Mouse (Mus musculus) layer of hippocampus, postnatal 14 days (tissue): ENCODE measurements at regions not wholly inside any gene's neighbourhood (a gene's known extent, or its start where the extent isn't known, plus 50 kb on each side); places are given as distances from the start of the nearest gene placed in this dataset.
"Not testable (repeated sequence)": the region's sequence is repeated elsewhere in the genome, so short reads cannot be mapped to it uniquely, and the experiment has no call there.

Experiments
- DNase-seq, 2 experiments: peaks; one replicate each; pipeline ENCODE4 v3.0.0; 2021 to 2022; ENCODE audit warnings: low spot score in 2 of 2, mixed read lengths in 1 of 2

DNA sequence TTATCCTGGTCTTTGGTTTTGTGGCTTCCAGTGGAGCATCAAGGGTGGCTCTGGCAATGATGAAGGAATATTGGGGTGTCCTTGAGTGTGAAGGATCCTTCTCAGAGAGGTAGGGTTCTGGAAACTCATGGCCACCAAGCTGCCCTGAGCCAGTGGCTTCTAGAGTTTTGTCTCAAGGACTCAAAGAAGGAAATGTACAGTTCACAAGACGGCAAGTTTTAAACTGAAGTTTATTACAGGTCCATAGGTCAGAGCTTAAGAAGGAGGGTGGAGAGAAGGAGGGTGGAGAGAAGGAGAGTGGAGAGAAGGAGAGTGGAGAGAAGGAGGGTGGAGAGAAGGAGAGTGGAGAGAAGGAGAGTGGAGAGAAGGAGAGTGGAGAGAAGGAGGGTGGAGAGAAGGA, 178.0 kb downstream of the Wdr11 start:
- not testable (repeated sequence) for DNase-seq

DNA sequence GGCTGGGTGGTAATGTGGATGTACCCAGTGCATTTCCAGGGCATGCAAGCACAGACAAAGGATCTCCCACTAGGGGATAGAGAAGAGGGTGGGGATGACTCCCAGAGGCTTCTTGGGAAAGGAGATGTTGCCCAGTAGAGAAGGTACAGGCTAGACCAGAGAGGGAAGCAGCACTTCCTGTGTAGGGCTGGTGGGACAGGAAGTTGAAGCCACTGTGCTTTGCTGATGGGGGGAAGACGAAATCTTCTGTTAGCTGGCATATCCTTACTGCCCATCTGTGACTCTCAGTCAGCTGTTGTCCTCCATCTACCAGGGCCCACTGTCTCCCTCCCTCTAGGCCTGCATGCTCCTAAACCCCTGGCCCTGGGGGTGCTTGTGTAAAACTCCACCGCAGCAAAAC, 180.2 kb downstream of the Wdr11 start:
- DNase-seq, result no peak

DNA sequence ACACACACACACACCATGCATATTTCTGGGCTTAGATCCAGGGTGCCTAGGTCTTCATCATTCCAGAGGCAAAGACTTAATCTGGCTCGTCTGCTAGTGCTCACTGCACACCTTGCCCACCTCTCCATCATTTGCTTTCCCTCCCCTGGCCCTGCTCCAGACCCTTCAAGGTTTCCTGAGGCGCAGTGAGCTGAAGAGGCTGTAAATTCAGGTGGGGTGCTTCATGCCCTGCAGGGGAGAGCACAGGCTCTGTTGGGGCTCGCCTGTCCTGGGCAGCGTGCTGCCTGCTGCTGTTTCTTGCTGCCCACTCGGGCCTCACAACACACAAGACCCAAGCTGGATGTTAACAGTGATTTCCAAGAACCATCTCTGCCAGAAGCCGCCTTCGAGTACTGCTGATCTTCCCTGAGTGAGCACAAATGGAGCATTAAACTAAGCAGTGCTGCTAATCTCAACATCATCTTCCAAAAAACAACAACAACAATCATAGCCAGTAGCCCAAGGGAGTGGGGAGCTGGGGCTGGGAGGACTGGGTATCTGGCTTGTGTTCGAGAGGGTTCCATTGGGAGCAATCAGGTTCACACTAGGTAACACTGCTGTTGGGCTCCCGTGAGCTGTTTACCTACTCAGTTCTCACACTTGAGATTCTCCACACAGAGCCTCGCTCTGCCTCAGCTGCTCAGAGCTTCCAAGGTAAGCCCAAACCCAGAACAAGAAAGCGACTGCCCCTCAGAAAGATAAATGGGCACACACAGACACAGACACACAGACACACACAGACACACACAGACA, 181.1 kb downstream of the Wdr11 start:
- no peak for DNase-seq

DNA sequence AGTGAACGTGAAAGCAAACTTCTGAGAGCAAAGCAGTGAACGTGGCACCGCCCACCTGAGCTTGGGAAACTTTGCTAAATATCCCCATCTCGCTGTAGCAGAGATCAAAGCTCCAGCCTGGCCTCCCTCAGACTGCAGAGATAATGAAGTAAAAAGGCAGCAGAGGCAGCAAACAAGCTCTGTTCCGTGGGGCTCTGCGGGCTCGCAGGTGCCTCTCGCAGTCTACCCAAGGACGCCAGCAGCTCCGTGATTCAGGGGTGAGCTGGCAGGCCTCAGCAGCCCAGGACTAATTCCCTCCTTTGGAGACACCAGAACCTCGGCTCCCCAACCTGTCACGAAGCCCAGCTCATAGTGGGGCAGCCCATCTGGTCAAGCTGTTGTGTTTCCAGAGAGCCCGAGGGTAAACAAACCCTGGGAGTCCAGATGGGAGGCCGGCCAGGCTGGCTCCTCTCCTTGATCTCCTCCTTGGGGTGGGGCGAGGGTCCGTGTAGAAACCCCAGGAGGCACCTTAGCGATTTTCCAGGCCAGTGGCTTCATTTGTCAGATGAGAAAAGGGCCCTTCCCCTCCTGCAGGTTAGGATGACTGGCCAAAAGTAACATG, 182.7 kb downstream of the Wdr11 start:
- no peak for DNase-seq

DNA sequence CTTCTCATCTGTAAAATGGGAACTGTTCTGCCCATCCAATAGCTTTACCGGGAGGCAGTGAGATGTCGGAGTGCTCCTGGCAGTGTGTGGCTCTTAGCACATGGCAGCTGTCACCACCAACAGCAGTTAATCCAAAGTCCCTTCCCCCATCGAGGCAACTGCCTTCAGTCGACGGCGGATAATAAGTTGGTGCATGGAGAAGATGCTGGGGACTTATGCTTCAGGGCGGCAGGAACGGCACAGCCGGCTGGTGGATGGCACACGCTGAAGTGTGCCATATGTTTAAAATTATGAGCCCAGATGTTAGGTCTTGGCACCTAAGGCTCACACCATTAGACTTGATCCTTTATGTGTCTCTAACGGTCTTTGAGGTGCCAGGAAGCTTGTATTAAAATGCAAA, 183.5 kb downstream of the Wdr11 start:
- DNase-seq, result no peak

DNA sequence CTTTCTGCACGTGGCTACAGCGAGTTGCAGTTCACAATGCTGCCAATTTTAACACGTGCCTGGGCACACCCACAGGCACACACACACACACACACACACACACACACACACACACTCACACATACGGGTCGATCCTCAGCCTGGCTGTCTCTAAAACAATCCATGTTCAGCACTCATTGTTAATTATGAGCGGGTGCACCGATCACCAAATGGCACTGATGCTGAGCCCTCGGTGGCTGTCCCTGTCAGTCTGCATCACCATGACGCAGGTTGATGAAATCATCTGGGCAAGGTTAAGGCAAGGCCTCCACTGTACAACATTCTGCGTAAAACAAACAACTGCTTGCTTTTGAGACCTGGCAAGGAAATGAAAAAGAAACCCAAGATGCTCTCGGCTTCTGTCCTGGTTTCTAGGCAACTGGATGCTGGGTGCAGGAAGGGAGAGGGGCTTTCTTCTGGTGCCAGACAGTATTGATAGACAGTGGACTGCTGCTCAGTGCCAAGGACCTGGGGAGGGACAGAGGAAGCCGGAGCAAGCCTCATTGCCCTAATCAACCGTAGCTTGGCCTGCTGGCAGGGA, 187.3 kb downstream of the Wdr11 start:
- DNase-seq, result peak; percentile 74 to 78

DNA sequence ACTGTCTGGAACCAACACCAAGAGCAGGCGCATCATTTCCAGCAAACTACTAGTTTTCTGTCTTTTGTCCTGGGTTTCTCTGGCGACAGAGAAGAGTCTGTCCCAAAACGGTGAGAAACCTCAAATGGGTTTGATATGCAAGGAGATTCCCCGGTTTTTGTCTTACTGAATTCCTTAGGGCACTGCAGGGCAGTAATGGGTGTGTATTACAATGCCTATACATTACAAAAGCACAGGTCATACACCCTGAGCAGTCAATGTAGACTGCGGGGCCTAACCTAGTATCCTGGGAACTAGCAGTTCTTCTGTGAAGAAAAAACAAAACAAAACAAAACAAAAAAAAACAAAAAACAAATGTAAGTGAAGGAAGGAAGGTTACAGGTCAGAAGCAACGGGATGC, 188.3 kb downstream of the Wdr11 start:
- DNase-seq, result no peak

DNA sequence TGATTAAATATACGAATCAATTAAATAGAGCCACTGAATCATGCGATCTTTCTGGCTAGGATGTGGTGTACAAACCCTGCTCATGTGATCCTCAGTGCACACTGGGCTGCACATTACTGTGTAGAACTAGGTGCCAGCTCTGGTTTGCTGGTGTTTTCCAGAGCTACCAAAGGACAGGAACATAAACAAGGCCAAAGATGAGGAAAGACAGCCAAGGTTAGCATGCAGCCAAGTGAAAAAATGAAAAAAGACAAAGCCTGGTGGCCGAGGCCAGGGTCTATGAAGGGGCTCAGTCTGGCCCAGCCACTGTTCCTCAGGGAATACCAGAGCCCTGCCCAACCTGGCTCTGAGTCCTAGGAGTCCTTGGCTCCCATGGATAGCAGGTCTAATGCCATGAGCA, 190.1 kb downstream of the Wdr11 start:
- peak in 1 of 2 experiments; percentile 67 for DNase-seq

DNA sequence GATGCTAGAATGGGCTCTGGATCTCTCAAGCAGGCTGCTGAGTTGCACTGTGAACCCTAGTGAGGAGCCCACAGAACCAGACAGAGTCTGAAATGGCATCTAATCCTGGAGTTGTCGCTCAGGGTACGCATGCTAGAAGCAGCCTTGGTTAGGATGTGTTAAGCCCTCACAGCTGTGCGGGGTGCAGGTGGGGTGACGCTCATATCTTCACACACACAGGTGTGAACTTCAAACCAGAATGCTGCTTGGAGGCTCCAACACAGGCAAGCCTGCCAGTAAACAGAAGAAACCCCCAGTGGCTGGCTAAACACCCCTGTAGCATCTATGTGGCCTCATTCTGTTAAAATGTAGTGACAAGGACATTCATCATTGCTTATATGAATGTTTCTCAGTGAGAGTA, 193.3 kb downstream of the Wdr11 start:
- DNase-seq, result no peak

DNA sequence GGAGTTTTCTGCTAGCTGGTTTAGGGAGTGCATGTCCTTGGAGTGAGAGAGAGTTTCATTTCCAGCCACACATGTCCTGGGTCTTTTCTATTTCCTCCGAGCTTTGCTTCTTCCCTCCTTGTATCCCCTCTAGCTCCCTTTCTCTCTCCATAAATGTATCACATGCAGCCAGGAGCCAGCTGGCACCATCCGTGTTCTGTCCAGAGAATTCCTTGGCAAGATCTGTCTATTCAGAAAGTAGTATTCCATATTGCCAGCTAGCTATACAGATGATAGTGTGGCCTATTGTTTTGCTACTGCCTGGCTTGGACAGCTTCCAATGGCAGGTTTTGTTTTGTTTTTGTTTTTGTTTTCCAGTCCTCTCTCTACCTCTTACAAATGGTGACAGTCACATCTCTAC, 195.3 kb downstream of the Wdr11 start:
- peak in 1 of 2 experiments; percentile 13 for DNase-seq

DNA sequence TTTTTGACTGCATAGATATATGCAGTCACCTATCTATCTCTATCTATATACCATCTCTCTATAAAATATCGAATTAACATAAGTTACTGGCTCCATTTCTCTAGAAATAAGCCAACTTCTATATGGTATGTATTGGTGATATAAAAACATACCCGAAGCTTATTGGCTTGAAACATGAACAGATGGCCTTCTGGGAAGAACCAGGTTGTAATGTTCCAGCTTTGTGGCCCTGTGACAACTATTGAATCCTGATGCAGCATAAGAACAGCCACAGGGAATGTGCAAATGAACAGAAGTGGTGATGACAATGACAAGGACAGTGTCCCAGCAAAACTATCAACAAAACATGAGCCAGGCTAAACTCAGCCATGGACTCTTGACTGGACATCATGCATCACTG, 196.1 kb downstream of the Wdr11 start:
- peak in 1 of 2 experiments; percentile 42 for DNase-seq

DNA sequence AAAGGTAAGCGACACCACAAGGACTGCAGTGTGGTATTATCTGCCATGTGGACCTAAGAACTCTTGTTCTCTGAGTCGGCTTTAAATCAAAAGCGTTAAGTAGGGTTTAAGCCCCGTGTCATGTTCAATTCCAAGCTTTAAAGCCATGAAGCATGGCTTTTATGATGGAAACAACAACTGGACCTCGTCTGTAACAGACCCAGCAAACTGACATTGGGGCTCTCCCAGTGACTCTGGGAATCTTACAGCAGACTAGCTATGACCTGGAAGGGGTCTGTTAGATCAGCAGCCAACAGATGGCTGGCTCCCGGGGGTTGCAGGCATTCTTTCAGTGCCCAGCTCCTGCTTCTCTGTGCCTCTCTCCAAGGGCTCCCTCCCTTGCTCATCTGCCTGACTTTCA, 197.8 kb downstream of the Wdr11 start:
- DNase-seq, result no peak

DNA sequence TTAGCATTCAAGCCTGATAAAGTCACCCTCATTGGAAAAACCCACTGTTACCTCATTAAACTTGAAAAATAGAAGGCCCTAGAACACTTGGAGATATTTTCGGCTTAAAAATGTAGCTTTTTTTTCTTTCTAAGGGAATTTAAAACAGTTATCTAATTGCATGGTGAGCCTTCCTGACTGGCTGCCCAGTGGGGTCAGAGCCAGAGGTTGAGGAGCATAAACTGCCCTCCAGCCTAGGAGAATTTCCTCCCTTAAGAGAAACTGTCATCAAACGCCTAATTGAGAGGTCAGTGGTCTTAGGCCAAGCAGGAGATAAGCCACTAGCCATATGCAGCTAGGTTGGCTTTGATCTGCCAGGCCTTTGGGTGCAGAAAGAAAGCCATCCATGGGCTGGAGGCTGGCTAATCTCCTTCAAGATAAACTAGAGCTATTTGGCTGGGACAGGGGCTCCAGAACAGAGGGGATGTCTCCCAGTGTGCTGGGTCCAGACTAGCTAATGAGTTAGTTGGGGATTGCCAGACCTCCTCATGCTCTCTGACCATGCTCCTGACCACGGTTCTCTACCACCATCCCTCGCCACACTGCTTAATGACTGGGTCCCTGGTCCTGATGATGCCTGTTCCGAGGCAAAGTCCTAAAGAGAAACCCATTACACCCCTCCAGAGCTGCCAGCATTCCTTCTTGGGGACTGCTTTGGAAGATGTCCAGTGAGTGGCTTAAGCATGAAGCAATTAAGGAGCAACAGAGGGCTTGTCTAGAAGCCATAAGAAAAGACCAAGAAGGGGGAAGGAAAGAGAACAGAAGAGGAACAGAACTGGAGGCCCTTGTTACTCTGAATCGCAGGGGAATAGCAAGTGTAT, 199.2 kb downstream of the Wdr11 start:
- no peak for DNase-seq

DNA sequence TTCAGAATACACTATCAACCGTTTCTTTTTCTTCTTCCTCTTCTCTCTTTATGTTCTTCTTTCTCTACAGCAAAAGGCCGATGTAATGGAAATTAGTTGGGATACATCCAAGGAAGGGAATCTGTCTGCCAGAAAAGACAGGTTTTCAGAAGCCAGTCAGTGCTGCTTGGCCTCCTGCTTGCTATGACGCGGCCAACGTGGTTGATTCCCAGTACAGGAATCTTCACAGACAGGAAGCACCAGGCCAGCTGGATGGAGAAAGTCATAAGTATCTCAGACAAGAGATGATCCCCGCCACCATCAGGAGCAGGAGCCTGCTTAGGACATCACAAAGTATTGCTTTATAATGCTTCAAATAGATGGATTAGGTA, 199.8 kb downstream of the Wdr11 start:
- peak; percentile 23 to 65 for DNase-seq

DNA sequence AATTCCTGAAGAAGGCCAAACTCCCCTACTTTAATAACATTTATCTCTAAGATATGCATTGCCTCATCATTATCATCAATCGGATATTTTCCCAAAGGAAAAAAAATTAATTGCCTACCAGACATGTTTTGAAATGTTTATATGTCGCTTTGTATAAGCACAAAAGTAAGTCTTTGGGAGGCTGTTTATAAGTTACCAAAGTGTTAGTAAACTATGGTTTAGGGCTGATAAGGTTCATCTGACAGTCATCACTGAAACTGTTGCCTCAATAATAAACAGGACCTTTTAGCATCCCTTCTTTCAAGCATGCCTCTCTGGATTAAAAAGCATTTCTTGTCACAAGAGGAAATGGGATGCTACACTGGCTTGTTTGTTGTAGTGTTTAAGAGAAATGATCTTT, 202.1 kb downstream of the Wdr11 start:
- no peak for DNase-seq

DNA sequence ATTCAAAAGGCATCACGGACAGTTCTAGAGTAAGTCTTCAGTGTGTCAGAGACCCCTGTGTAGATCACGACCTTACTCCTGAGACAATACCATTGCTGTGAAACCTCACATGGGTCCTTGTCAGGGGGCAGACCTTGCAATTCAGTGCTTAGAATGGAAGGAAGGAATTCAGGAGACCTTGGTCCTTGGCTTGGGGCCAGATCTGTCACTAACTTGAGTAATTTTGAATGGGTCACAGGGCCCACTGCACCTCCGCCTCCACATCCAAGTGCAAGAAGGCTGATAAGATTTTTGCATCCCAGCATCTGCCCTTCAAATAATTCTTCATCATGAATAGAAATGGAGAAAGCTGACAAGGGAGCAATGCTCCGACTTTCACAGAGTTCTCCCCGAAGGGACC, 202.6 kb downstream of the Wdr11 start:
- DNase-seq, result no peak

DNA sequence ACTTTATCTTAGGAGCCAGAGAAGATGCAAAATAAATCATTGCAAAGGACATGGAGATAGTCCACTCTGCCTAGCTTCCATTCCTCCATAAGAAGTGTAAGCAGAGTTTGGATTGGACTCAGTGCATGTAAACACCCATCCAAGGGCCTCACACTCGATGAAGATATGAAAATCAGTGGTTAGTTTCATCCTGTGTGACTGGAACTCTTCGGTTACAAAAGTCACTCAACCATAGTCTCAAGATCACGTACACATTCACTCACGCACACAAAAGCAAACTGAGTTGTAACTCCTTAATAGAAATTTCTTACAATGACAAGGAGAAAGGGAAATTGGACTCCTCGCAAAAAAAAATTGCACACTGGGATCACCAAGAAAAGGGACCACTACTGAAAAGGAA, 206.9 kb downstream of the Wdr11 start:
- DNase-seq, result no peak

DNA sequence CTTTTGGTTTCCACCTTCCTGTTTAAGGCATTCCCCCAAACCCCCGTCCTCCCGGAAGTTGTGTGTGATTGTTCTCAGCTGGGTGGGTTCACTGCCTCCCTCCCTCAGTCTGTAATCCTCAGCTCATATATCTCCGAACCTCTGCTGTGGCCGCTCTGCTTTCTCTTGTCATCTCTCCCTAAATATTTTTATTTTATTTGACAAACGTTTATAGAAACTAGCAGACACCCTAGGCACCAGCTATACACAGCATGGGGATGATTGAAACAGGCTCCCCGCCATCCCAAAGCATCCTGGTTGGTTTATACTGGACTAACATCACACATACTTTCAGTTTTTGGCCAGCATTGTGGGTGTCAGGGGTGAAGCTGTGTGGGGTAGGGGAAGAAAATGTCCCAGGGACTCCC, 208.8 kb downstream of the Wdr11 start:
- DNase-seq, result no peak

DNA sequence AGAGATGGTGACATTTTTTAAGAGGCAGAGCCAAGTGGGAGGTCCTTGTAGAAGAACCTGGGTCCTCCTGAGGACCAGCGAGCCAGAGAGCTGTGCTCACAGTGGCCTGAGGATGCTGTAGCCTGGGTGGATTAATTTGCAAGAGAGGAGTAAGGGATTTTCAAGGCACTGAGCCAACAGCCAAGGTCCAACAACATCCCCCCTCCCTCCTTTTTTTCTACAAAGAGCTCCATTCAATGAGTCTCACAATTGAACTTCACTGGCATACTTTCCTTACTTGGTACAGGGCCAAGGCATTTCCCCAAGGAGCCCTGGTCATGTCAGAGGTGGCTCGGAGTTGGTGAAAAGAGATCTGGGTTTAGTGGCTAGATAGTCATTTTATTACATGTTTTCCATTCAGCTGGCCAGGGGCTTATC, 209.8 kb downstream of the Wdr11 start:
- peak; percentile 17 to 62 for DNase-seq

DNA sequence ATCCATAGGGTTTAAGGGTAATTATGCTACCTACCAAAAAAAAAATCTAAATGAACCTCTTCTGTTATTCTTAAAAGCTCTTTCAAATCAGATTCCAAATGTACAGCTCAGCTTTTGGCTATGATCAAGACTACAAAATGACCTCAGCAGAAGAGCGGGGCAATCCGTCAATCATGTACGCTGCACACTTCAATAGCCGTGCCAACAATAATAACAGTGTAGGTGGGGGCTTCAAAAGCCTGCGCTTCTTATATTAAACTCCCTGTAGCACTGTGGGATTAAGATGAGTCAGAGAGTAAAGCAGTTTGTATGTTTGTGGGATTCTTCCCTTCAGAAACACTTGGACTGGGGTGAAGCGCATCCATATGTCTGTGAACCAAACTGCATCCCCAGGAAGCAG, 210.5 kb downstream of the Wdr11 start:
- no peak for DNase-seq

DNA sequence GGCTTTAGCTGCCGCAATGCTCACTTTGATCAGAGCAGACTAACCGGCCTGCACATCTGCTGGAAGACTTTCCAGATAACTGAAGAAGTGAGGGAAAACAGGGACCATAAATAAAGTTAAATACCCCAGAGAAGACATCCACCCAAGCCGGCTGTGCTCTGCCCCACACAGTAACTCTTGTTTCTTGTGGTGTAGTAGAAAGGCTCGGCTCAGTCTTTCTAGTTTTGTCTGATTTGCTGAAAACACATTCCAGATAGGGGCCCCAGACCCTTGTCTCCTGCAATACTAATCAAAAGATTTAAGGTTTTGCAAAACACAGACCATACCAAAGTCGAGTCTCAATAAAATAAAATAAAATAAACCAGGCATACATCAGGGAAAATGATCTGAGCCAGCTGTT, 213.7 kb downstream of the Wdr11 start:
- no peak for DNase-seq

DNA sequence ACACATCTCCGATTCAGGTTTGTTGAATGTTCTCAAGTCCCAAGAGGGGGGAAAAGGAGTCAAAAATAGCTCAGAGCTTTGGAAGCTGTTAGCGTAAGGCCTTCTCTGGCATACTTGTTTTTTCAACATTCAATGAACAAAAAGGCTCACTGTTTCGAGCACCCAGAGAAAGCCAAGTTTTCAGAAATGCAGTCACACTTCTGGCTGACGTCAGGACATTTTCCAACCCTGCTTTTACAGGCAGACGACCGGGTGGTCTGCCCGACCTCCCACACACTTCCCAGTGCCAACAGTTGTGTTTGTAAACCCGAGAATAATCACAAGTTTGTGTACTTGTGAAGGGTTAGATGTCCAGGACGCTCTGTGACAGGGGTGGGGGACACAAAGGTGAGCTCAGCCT, 218.5 kb downstream of the Wdr11 start:
- DNase-seq, result peak in 1 of 2 experiments; percentile 43
